Mouse (Mus musculus) NIH3T3 (cell line): ENCODE data around the gene Ckmt2.

Source experiments
- DNase-seq: peaks from one replicate; pipeline ENCODE4 v3.0.0-alpha.2; 2012; ENCODE audit warnings: low read depth

The Ckmt2 gene

GRCm38 (mm10) chr13:91876741-91877349, at the start of gene Ckmt2:
Gene Ckmt2 (minus strand): TSS chr13:91876885.
- no peak for DNase-seq

DNA sequence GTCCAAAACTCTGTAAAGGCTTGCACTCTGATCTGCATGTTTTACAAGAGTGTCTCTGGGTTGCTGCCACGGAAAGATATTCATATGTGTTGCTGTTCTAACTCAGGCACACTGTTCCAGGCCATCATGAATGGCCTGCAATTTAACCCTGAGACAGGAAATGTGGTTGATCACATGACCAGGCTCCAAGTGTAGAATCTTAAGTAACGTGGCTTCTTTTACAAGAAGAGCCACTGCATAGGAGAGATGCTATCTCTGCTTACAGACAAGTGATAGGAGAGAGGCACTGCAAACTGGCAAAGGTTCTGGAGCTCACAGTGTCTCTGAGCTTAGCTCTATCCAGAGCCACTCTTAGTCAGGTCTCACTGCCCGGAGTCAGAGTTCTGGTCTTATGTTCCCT, 44.3 kb upstream of the Ckmt2 start:
- DNase-seq: no peak

DNA sequence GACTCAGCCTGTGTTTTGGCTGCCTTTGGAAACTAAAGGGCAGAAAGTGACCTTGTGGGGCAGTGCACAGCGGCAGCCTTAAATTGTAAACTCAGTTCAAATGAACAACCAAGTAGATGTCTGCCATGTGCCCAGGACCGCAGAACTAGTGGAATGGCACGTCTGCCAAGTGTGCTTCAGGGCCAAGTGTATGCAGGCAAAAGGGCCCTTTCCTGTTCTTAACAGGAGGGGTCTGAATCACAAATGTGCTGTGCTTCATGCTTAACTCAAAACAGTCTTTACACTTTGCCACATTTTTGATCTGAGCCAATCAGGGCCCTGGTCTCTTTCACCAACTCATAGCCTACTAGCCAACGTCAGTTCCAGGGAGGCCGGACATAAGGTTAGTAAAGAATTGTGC, 42.1 kb upstream of the Ckmt2 start:
- DNase-seq: no peak

DNA sequence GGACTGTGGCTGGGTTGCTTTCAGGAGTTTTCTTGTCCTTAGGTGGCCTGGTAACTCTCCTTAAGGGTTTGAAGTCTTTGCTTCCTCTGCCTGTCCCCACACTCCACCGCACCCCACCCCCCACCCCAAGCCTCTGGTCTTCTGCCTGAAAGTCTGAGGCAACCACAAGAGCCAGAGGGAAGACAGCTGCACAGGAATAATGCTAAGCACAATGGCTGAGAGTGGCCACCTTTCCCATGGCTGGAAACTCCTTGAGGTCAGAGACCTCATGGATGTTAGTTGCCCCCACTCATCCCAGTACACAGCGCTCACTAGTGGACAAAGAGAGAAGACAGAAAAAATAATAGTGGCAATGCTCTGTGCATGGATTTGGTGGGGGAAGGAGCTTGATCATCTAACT, 41.1 kb upstream of the Ckmt2 start:
- no peak for DNase-seq

- no peak for DNase-seq
Measured at GRCm38 (mm10) chr13:91916308-91916707, 39.6 kb upstream of the Ckmt2 start.

DNA sequence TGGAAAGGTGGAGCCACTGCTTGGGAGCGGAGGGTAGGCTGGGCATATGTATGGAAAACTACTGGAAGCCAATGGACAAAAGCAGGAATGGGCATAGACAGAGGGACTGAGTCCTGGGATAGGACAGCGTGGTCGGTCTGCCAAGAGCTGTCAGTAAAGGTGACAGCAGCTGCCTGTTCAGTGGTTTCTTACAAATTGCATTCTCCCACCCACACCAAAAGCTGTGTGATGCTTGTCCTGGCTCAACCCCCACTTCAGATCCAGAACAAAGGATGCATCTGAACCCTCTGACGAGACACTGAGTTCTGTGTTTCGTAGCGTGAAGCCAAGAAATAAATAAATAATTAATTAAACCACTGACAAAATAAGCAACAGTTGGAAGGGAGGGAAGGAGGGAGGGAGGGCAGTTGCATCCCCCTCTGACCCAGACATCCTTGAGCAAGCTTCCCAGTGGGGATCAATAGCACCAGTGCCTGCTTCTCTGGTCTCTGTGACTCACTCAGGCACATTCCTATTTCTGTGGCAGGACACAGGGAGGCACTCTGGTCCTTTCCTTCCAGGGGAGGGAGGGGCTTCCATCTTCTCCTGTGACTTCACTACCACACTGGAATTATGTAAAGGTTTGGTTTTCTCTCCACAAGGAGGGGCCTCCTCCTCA, 39.0 kb upstream of the Ckmt2 start:
- peak; percentile 7 for DNase-seq

DNA sequence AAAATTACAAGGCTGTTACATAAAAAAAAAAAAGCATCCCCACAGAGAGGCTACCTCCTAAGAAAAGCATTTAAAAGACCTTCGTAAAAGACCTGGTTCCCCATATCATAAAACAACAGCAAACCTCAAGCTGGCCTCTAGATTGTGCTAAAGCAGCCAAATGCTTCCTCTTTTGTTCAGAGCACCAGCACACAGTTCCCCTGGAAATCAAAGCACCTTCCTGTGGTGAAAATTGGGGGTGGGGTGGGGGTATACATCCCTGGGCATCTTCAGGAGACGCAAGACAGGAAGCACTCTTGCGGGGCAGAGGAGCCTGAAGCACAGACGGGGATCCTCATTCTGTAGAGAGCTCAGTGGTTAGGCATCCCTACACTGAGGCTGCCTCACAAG, 38.5 kb upstream of the Ckmt2 start:
- no peak for DNase-seq

DNA sequence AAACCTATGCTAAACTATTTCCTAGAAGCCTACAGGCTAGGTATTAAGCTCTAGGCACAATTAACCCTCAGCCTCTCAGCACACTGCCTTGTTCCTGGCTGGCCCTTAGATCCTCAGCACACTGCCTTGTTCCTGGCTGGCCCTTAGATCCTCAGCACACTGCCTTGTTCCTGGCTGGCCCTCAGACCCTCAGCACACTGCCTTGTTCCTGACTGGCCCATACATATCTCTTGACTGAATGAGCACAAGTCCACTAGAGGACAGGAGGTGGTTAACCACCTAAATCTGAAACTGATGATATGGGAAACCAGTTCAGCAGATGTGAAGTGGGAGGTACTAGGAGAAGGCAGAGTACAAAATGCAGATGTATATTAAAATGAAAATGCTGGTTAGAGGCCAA, 35.0 kb upstream of the Ckmt2 start:
- DNase-seq: no peak

DNA sequence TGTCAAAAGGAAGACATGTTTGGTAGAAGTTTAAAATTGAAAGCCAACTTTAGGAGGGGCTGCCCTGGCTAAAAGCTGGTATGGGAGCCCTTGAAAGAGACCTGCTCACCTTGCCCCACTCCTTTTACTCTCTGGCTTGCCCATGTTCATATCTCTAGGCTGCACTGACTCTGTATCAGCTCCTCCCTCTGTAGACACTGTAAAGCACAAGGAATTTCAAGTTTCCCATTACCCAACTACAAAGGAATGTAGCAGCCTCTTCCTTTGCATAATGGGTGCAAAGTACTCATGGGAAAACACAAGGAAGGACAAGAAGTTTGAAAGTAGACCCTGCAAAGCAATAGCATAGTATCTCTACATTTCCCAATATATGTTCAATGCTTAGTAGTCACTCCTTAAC, 34.5 kb upstream of the Ckmt2 start:
- no peak for DNase-seq

DNA sequence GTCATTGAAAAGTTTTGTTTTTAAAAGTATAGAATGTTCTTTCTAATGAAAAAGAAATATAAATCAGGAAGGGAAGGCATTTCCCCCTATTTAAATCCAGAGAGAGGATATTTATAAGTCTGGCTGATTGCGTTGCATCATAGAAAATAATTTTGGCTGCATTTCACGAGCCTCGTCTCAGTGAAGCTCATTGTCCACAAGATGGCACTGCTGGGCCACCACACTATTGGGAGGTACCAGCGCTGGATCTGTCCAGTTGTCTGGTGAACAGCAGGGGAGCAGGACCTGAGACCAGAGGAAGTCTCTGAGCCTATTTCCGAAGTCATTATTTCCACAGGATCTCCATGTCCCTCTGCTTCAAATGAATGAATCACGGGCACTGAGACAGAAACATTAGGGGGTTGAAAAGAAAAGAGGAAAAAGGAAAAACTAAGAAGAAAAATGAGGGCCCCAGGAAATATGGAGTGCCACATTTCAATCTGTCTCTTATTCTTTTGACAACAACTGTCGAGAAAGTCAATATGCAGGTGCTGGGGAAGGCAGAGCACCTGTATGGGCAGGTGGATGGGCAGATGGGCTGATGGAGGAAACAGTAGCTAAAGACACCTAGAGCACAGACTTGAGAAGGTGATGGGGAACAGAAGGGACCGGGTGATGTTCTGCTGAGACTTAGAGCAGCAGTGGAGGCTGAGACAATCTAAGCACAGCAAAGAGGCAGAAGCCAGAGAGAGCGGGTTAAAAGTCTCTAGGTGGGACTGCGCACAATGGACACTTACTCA, 31.7 kb upstream of the Ckmt2 start:
- peak; percentile 91 for DNase-seq

- no peak for DNase-seq
Measured at GRCm38 (mm10) chr13:91906338-91906737, 29.7 kb upstream of the Ckmt2 start.

DNA sequence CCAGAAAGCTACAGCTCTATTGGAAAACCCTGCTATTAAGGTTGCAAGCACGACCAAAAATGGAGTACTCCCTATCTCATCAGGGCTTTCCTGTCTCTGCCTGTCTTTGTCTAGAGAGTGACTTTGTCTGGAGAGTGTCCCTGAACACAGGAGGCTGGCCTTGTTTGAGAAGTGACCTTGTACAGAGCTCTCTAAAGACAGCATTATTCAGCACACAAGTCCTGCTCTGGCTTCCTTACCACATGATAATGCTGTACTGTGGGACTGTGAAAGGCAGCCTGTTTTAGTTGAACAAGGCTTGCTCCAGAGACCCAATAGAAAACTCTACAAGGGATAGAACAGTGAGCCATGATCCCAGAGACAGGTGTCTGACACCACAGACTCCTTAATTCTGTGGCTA, 19.8 kb upstream of the Ckmt2 start:
- DNase-seq: no peak

GRCm38 (mm10) chr13:91893132-91893531, 16.4 kb upstream of the Ckmt2 start:
- peak; percentile 53 for DNase-seq

DNA sequence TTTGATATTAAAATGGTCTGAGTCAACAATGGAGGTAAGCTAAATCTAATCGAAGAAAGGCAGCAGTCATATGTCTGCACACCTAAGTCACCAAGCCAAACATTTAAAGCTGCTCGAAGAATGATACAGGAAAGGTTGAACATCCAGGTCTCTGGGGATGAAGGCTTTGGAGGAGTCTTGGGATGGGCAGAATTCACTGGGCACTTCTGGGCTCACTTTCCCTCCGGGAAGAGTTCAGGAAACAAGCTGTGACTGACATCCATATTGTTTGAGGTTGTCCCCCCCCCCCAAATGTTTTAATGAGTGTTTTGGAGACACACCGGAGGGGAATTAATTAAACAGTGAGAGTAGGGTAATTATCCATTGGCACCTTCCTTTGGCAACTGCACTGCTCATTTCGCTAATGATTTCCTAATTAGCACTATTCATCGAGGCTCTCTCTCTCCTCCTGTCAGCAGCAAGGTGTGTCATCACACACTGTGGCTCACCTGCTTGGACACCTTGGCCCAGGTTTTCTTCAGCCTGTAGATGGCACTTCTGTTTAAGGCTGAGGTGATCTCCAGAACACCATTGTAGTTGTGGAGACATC, 13.4 kb upstream of the Ckmt2 start:
- no peak for DNase-seq

DNA sequence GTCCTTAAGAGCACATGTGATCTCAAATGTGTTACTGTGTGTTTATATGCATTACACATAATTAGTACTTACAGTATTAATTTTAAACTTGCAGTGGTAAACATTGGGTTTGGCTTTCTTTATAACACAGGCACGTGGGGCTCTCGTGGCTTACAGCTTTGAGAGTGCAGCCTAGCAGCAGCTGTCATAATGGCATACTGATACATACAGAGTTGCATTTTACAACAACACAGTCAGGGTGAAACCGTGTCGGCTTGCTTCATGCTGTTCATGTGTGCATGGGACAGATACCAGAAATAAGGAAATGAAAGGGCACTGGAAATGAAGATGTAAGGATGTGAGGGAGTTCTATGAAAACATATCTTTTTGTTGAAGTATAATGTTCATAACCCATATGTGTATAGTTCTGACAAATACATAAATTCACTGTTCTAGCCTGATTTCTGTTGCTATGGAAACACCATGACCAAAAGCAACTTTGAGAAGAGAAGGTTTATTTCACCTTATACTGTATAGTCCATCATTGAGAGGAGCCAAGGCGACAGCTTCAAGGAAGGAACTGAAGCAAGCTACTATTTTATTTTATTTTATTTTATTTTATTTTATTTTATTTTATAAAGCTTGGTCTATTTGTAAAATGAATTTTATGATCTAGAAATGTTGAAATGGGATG, 8.2 kb upstream of the Ckmt2 start:
- no peak for DNase-seq

GRCm38 (mm10) chr13:91881837-91882480, 5.3 kb upstream of the Ckmt2 start:
- DNase-seq: peak; percentile 69

DNA sequence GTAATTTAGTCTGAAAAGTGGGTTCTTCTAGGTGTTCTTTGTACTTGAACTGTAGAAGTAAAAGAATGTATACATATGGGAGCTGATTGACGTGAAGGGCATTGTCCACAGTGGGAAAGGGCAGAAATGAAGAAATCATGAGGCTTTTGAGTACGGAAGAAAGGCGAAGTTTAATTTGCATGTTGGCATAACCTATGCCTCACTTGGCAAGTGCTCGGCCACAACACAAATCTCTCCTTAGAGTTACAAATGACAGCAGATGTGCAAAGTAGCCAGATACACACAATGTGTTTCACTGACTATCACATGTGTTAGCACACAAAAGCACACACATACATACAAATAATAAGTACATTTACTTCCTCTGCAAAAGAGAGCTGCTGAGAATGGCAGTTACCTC, 3.6 kb upstream of the Ckmt2 start:
- no peak for DNase-seq

DNA sequence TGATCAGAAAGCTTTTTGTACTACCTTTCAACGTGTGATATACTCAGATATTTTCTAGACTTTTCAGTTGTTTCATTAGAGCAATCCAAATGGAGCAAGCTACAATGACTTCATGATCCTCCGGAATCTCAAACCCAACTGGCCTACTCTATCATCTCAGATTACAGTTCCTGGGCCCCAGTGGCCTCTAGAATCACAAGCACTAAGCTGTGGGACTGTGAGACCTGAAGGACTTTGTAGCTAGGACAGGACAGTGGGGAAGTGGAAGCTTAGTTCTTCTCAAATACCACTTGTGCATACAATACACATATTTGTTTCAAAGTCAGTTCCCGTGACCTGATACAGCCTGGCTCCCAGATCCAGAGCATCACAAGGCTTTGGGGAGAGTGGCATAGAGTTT, 1.3 kb upstream of the Ckmt2 start:
- DNase-seq: no peak

GRCm38 (mm10) chr13:91877350-91877749, 665 bp upstream of the Ckmt2 start:
- no peak for DNase-seq

DNA sequence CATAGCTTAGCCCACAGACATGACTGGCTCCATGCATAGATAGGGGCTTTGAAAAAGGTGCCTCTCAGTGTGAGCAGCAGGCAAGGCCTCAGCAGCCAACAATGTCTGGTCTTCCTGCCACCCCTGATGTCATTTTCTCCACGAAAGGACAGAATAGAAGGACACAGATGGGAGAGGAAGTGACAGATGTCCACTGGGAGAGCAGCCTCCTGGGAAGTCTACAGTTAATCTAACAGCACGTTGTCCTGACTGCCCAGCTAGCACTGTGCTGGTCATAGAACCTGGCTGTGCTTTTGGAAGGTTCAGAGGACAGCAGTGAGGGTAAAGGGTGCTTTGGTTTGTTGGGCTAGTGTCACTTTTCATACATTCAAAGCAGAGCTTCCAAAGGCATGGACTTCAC, 1.1 kb downstream of the Ckmt2 start:
- DNase-seq: no peak

GRCm38 (mm10) chr13:91874565-91874964, 2.1 kb downstream of the Ckmt2 start:
- DNase-seq: no peak

GRCm38 (mm10) chr13:91873734-91874329, 2.9 kb downstream of the Ckmt2 start:
- no peak for DNase-seq
